Mouse (Mus musculus) kidney, adult 11 months (tissue): ENCODE measurements around the gene Gtpbp4.
"Not testable (repeated sequence)": the region's sequence is repeated elsewhere in the genome, so short reads cannot be mapped to it uniquely, and the experiment has no call there.

Source experiments
- DNase-seq: peaks from one replicate; pipeline ENCODE4 v3.0.0; 2022

Gene Gtpbp4

DNA sequence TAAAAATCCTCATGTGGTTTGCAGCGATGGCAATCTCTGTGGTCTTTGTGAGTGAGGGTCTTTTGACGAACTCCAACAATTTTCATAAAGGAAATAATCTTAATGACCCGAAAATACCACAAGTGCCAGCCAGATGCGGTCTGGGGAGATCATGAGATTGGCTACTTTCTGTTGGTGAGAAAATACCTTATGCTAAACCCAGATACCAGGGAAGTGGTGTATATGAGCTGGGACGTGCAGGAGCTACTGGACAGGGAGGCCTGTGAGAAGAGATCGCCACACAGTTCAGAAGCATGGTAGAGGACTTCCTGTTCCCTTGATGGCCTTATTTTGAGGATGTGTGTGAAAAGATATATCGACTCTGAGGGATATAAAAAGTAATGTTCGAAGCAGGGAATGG lies 28.1 kb downstream of the Gtpbp4 start:
- DNase-seq, result no peak

DNA sequence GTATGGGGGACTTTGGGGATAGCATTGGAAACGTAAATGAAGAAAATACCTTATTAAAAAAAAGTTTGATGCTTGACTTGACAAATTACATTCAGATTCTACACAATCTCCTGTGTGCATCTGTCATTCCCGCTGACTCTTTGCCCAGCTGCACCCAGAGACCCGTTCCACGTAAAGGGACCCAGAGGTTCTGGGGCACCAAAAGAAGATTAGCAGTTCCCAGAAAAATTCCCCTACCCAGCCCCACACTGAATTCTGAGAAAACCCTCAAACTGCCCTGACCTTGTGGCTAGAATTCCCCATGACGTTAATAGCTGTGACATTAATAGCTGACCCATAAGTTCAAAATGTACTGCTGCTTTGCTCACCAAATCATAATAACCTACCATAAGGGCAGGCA lies 30.7 kb downstream of the Gtpbp4 start:
- DNase-seq, result no peak

DNA sequence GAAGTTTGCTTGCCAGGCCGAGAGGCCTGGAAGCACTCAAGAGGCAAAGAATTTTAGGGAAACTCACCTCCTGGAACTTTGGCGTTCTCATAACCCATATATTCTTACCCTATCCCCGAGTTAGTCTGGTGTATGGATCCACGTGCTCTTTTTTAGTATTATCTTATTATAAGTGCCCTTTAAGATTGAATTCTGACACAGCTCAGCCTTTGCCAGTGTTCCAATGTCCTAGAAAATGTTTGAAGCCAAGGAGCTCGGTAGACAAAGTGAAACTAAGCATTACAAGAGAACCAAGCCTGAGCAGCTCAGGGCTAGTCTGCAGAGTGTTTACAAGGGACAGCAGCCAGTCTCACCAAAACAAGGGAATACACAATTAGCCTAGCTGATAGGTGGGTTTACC lies 33.6 kb downstream of the Gtpbp4 start:
- not testable (repeated sequence) for DNase-seq

GRCm38 (mm10) chr13:8961128-8961888 lies 34.6 kb downstream of the Gtpbp4 start:
- DNase-seq, result not testable (repeated sequence)

GRCm38 (mm10) chr13:8959554-8959953 lies 36.3 kb downstream of the Gtpbp4 start:
- not testable (repeated sequence) for DNase-seq

- DNase-seq, result not testable (repeated sequence)
These were observed 36.8 kb downstream of the Gtpbp4 start for GRCm38 (mm10) chr13:8959058-8959457.

DNA sequence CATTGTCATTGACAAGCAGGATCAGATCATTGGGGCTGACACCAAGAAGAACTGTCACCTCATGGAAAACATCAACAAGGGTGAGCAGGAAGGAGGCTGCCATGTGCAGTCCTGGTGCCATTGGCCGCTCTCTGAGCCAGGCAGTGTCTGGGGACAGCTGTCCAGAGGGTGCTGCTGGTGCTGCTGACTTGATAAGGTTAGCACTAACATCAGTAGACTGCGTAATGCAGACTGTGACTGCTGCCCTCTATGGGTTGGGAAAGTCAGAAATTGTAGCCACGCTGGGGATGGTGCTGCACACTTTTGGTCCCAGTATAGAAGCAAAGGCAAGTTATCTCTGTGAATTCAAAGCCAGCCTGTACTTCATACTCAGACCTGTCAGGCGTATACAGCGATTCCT lies 39.0 kb downstream of the Gtpbp4 start:
- not testable (repeated sequence) for DNase-seq

GRCm38 (mm10) chr13:8955127-8955526 lies 40.8 kb downstream of the Gtpbp4 start:
- DNase-seq, result not testable (repeated sequence)

GRCm38 (mm10) chr13:8952563-8952962 lies 43.3 kb downstream of the Gtpbp4 start, which contains the start of gene Idi2:
Gene Idi2 (plus strand): TSS chr13:8952863.
- not testable (repeated sequence) for DNase-seq

DNA sequence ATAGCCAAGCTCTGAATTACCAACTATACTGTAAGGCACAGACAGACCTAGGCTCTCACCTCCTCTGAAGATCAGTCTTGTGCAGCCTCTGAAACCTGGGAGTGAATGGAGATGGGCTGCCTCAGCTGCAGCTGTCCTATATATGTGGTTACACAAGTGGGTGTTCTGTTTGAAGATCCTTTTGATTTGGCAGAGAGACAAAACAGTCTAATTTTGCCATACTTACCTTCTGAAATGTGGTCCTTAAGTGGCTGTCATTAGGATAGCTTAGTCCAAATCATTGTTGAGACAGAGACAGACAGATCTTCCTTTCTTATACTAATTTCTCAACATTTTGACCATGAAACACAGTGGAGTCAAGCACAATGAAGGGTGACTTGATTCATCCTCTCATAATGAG lies 47.8 kb downstream of the Gtpbp4 start, which contains the start of gene Gm9745:
Gene Gm9745, minus strand, starts transcription at position 101 of the 400 bp plus-strand sequence.
- not testable (repeated sequence) for DNase-seq

GRCm38 (mm10) chr13:8943828-8944227 lies 52.1 kb downstream of the Gtpbp4 start:
- not testable (repeated sequence) for DNase-seq

- DNase-seq, result not testable (repeated sequence)
These were observed 54.2 kb downstream of the Gtpbp4 start for GRCm38 (mm10) chr13:8941701-8942100.

- DNase-seq, result not testable (repeated sequence)
These were observed 54.8 kb downstream of the Gtpbp4 start for GRCm38 (mm10) chr13:8941110-8941509.

GRCm38 (mm10) chr13:8937611-8938140 lies 58.2 kb downstream of the Gtpbp4 start:
- not testable (repeated sequence) for DNase-seq

DNA sequence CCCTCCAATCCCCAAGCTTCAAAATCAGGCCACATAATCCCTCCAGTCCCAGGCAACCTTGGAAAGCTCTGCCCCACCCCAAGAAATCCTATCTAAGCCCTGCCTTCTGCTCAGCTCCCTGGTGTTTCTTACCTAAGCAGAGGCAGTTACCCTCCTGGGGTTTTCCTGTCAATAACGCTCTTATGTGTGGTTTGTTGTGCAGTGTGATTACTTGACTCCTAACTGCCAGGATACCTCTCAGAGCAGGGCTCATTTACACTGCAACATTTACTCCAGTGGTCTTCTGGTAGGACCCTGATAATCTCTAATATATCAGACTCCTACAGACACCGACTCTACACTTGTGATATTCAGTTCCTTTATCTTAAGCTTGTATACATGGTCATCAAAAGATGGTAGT lies 62.4 kb downstream of the Gtpbp4 start:
- no peak for DNase-seq
